ENCODE assay signal across 17 mouse cellular contexts in genomic region chr6:144754366-144754765, GRCm38 (mm10). TPM values are rescaled to one million over a fixed set of nuclear protein-coding genes. Genes with fewer than 3 reads are reported as not detected.
DNase-seq lines count a peak whose midpoint lies in the region; ATAC-seq and TF ChIP-seq lines count a peak whose summit lies in the region.
"Had no signal": no experiment of that assay in that cellular context is flagged by ENCODE, and none has a peak within 500 bp of the region (broad histone marks: within the 10 kb centered on the region; RNA-seq: fewer than 3 reads in every experiment).

No protein-coding gene starts in this region.

- no peak overlapping the region for H3K4me2 ChIP-seq in intestine, embryonic 14.5 days (ENCODE audit: low read length)
- no peak overlapping the region for H3K4me2 ChIP-seq in intestine, embryonic 16.5 days (ENCODE audit: low read depth, low read length)
- H3K4me2 ChIP-seq in lung, embryonic 15.5 days, result no peak overlapping the region
- no peak overlapping the region for H3K4me2 ChIP-seq in stomach, embryonic 16.5 days (ENCODE audit: low read depth, low read length)
- H3K4me2 ChIP-seq: limb, embryonic 12.5 days had no signal

- peaks cover 17% of the 10 kb centered on the region for H3K4me1 ChIP-seq in intestine, embryonic 14.5 days (replicated peaks; ENCODE audit: control insufficient read depth, insufficient read depth, low read length)
- peaks cover 24% of the 10 kb centered on the region for H3K4me1 ChIP-seq in intestine, embryonic 16.5 days (ENCODE audit: control insufficient read depth, insufficient read depth, low read length)
- peaks cover 21% of the 10 kb centered on the region for H3K4me1 ChIP-seq in lung, embryonic 15.5 days
- H3K4me1 ChIP-seq in lung, adult 2 months (ENCODE audit: control insufficient read depth, insufficient read depth, low read length), result peaks cover 2% of the 10 kb centered on the region; the same call in 1 of the 2 replicates
- H3K4me1 ChIP-seq in stomach, embryonic 16.5 days (ENCODE audit: control insufficient read depth, insufficient read depth, low read length), result peaks cover 15% of the 10 kb centered on the region

- H3K27ac ChIP-seq in intestine, embryonic 14.5 days (ENCODE audit: low read depth), result peak overlapping the region; percentile 64; the same call in 1 of the 2 replicates
- H3K27ac ChIP-seq in intestine, embryonic 16.5 days (ENCODE audit: low read length), result no peak overlapping the region
- peak overlapping the region; percentile 61 for H3K27ac ChIP-seq in lung, embryonic 15.5 days
- H3K27ac ChIP-seq in stomach, embryonic 16.5 days (ENCODE audit: low read length), result peak overlapping the region; percentile 44; the same call in 1 of the 2 replicates
- H3K27ac ChIP-seq: heart, embryonic 10.5 days; left cerebral cortex, adult 2 months had no signal

- ATAC-seq in intestine, embryonic 14.5 days (replicated peaks; ENCODE audit: low FRiP score, low TSS enrichment, low read depth), result no peak
- no peak for ATAC-seq in intestine, embryonic 16.5 days
- ATAC-seq in lung, embryonic 15.5 days (ENCODE audit: borderline replicate concordance, extremely low read depth, low FRiP score, low TSS enrichment), result peak; percentile 28; the same call in 1 of the 2 replicates
- no peak for ATAC-seq in stomach, embryonic 16.5 days (ENCODE audit: insufficient read depth, low FRiP score)
- ATAC-seq: forebrain, embryonic 16.5 days; inflammation-experienced regulatory T-cells, adult 6 months; midbrain, embryonic 16.5 days had no signal

- no peak overlapping the region for H3K9ac ChIP-seq in intestine, embryonic 14.5 days (ENCODE audit: low read length)
- H3K9ac ChIP-seq in intestine, embryonic 16.5 days (ENCODE audit: low read depth, low read length), result no peak overlapping the region
- H3K9ac ChIP-seq in lung, embryonic 15.5 days, result no peak overlapping the region
- no peak overlapping the region for H3K9ac ChIP-seq in stomach, embryonic 16.5 days (ENCODE audit: low read length)
- H3K9ac ChIP-seq: limb, embryonic 12.5 days had no signal

- TF ChIP-seq POLR2A in lung, adult 2 months (IDR thresholded peaks at IDR 0.05; ENCODE audit: borderline replicate concordance, extremely low read depth, low read depth, low read length), result no peak

- no peaks in the 10 kb centered on the region for H3K27me3 ChIP-seq in intestine, embryonic 14.5 days (replicated peaks; ENCODE audit: control insufficient read depth, insufficient read depth, low read length)
- H3K27me3 ChIP-seq in intestine, embryonic 16.5 days (replicated peaks; ENCODE audit: control insufficient read depth, insufficient read depth, low read length), result no peaks in the 10 kb centered on the region
- no peaks in the 10 kb centered on the region for H3K27me3 ChIP-seq in lung, embryonic 15.5 days
- H3K27me3 ChIP-seq in stomach, embryonic 16.5 days (ENCODE audit: control insufficient read depth, insufficient read depth, low read length), result no peaks in the 10 kb centered on the region
- H3K27me3 ChIP-seq: limb, embryonic 12.5 days had no signal

- DNase-seq in intestine, embryonic 14.5 days (ENCODE audit: low spot score), result no peak
- no peak for DNase-seq in lung, adult 2 months
- peak; percentile 35 for DNase-seq in kidney, postnatal 10 days
- no peak for DNase-seq in cerebellum, adult 9-10 months
- DNase-seq: cerebellum, postnatal 14 days; gastrocnemius, postnatal 14 days; thymus, adult 18-20 months had no signal

- no peaks in the 10 kb centered on the region for H3K36me3 ChIP-seq in intestine, embryonic 14.5 days (ENCODE audit: control insufficient read depth, insufficient read depth, low read length)
- H3K36me3 ChIP-seq in intestine, embryonic 16.5 days (ENCODE audit: control insufficient read depth, insufficient read depth, low read length), result no peaks in the 10 kb centered on the region
- H3K36me3 ChIP-seq in lung, embryonic 15.5 days, result no peaks in the 10 kb centered on the region
- H3K36me3 ChIP-seq in stomach, embryonic 16.5 days (ENCODE audit: control insufficient read depth, insufficient read depth, low read length), result no peaks in the 10 kb centered on the region
- H3K36me3 ChIP-seq: heart, embryonic 10.5 days; limb, embryonic 12.5 days had no signal

- no peak for TF ChIP-seq CTCF in lung, adult 2 months (IDR thresholded peaks at IDR 0.05; ENCODE audit: insufficient read depth, low read length)

- H3K4me3 ChIP-seq in intestine, embryonic 14.5 days (ENCODE audit: low read depth, low read length), result no peak overlapping the region
- no peak overlapping the region for H3K4me3 ChIP-seq in intestine, embryonic 16.5 days (ENCODE audit: low read length)
- H3K4me3 ChIP-seq in lung, embryonic 15.5 days, result no peak overlapping the region
- H3K4me3 ChIP-seq in lung, adult 2 months (replicated peaks; ENCODE audit: extremely low read depth, low read depth, low read length), result no peak overlapping the region
- H3K4me3 ChIP-seq in stomach, embryonic 16.5 days (replicated peaks; ENCODE audit: low read length), result no peak overlapping the region
- H3K4me3 ChIP-seq: erythroblast, embryonic 14.5 days; heart, embryonic 10.5 days; left cerebral cortex, adult 2 months; limb, embryonic 12.5 days had no signal

- no peaks in the 10 kb centered on the region for H3K9me3 ChIP-seq in intestine, embryonic 14.5 days (ENCODE audit: control insufficient read depth, low read length)
- no peaks in the 10 kb centered on the region for H3K9me3 ChIP-seq in intestine, embryonic 16.5 days (ENCODE audit: control insufficient read depth, low read length)
- H3K9me3 ChIP-seq in lung, embryonic 15.5 days, result no peaks in the 10 kb centered on the region
- no peaks in the 10 kb centered on the region for H3K9me3 ChIP-seq in stomach, embryonic 16.5 days (replicated peaks; ENCODE audit: control insufficient read depth, low read length)
- H3K9me3 ChIP-seq: heart, embryonic 10.5 days; limb, embryonic 12.5 days had no signal

RNA-seq across cellular contexts. Expression of gene Sox5, which starts 27.4 kb away (rescaled TPM):
- polyA plus RNA-seq in intestine, embryonic 14.5 days (2014; fragmentation: Nextera tagmentation; extraction: Ambion mirVana), result 17.2 and 20.5 TPM in 2 replicates
- 11.8 and 14.3 TPM in 2 replicates for polyA plus RNA-seq in intestine, embryonic 16.5 days (2015; fragmentation: Nextera tagmentation; extraction: Ambion mirVana)
- polyA plus RNA-seq in lung, embryonic 15.5 days (2015; fragmentation: Nextera tagmentation; extraction: Ambion mirVana), result 20.9 and 23.7 TPM in 2 replicates
- polyA plus RNA-seq in lung, adult 2 months (2012; rRNA removed), result 5.0 and 8.6 TPM in 2 replicates
- polyA plus RNA-seq in stomach, embryonic 16.5 days (2015; fragmentation: Nextera tagmentation; extraction: Ambion mirVana), result 25.8 and 28.6 TPM in 2 replicates
- polyA plus RNA-seq: erythroblast, embryonic 14.5 days had no signal
